Mouse (Mus musculus) heart, adult 2 months (tissue): Measurements from ENCODE around the gene Aqp11. TPM values are rescaled to one million over a fixed set of nuclear protein-coding genes. Genes with fewer than 3 reads are reported as not detected.

Experiments used
- DNase-seq, 2 experiments: peaks; one replicate each; pipeline ENCODE4 v3.0.0; 2021
- H3K27ac ChIP-seq: fragments of 200-600 bp; 2 replicates; pipeline ENCODE4 v1.8.1; 2022
- H3K27me3 ChIP-seq: fragments of 200-500 bp; 2 replicates; pipeline ENCODE4 v1.6.1; 2012; ENCODE audit warnings: mild to moderate bottlenecking, low read length, inconsistent platforms, mixed read lengths; ENCODE audit not compliant: control insufficient read depth, insufficient read depth
- H3K36me3 ChIP-seq: fragments of 200-500 bp; 2 replicates; pipeline ENCODE4 v1.6.1; 2012; ENCODE audit warnings: low read length, inconsistent platforms; ENCODE audit not compliant: control insufficient read depth, insufficient read depth
- H3K4me1 ChIP-seq: fragments of 200-500 bp; 2 replicates; pipeline ENCODE4 v1.6.1; 2011; ENCODE audit warnings: low read length; ENCODE audit not compliant: control insufficient read depth, insufficient read depth
- H3K4me3 ChIP-seq: fragments of 200-600 bp; 2 replicates; pipeline ENCODE4 v1.8.1; 2022
- H3K79me2 ChIP-seq: fragments of 200-500 bp; replicated peaks from 2 replicates; pipeline ENCODE4 v1.6.1; 2012; ENCODE audit warnings: mild to moderate bottlenecking, inconsistent platforms, low read length, moderate library complexity, mixed read lengths; ENCODE audit not compliant: control insufficient read depth, insufficient read depth
- H3K9ac ChIP-seq: fragments of 200-500 bp; 2 replicates; pipeline ENCODE4 v1.6.1; 2012; ENCODE audit warnings: low read depth, mild to moderate bottlenecking, control low read depth, inconsistent platforms, low read length, mixed read lengths
- CTCF ChIP-seq: fragments of 200-600 bp; IDR thresholded peaks from 2 replicates; pipeline ENCODE4 v1.8.1; 2022; ENCODE audit warnings: antibody characterized with exemption, mild to moderate bottlenecking, moderate library complexity
- EP300 ChIP-seq: fragments of 200-500 bp; IDR thresholded peaks from 2 replicates; pipeline ENCODE4 v1.6.1; 2011; ENCODE audit warnings: low read depth, low read length, control low read depth; ENCODE audit not compliant: insufficient read depth
- POLR2A ChIP-seq: fragments of 200-500 bp; IDR thresholded peaks from 2 replicates; pipeline ENCODE4 v1.6.1; 2011; ENCODE audit warnings: mild to moderate bottlenecking, low read depth, low read length, control low read depth; ENCODE audit not compliant: insufficient read depth
- WGBS: fragments of 180-500 bp; shearing (Covaris S2); methylation state at CpG from one replicate; pipeline ENCODE4 v1.1.7; 2018; 5-methylcytosine and 5-hydroxymethylcytosine counted together
- intact Hi-C: fragments of 180-260 bp; cut with DNase I; formaldehyde crosslinking; loops from one replicate; pipeline ENCODE4 v1.15.1; 2025
- polyA plus RNA-seq: library from polyadenylated mRNA; depleted of rRNA; stranded (reverse); fragments of >200 nt; gene quantifications from 2 replicates; pipeline ENCODE4 v1.2.3, GENCODE M21; 2012
- total RNA-seq, 2 experiments: library from RNA; stranded (reverse); gene quantifications; 2 replicates each; pipeline ENCODE4 v1.2.3; 2021

The Aqp11 gene
- total and polyA plus RNA-seq, 3 experiments = 0.91 to 3.0 (median 1.6) TPM

- 74% methylated on average over 10 of the region's 10 CpGs for WGBS
- TF ChIP-seq CTCF = no peak
- TF ChIP-seq POLR2A = no peak
- TF ChIP-seq EP300 = no peak
- peaks cover 3% of the 10 kb centered on the region for H3K4me1 ChIP-seq
- no peak overlapping the region for H3K9ac ChIP-seq
- no peaks in the 10 kb centered on the region for H3K79me2 ChIP-seq
- no peak overlapping the region for H3K27ac ChIP-seq
- DNase-seq = no peak
- H3K27me3 ChIP-seq = no peaks in the 10 kb centered on the region
- no peaks in the 10 kb centered on the region for H3K36me3 ChIP-seq
- H3K4me3 ChIP-seq = no peak overlapping the region
- intact Hi-C loops = no loop called here
These were observed 2.9 kb upstream of the Aqp11 start for GRCm38 (mm10) chr7:97740948-97741347.

DNA sequence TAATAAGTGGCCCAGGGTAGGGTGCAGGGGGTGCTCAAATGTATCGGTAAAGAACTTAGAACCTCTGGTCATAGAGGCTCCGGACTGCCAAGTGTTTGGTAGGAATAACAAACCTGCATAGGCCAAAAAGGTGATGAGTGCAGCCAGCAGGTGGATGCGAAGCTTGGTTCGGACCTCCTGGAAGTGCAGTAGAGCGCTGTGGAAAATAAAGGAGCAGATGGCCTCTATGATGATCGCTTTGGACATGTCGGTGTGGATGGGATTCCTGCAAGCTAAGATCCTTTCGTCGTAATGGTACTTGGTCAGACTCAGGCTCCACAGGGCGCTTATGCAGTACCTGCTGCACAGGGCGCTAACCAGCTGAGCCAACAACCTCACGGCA, 842 bp downstream of the Aqp11 start:
- no peaks in the 10 kb centered on the region for H3K27me3 ChIP-seq
- H3K4me1 ChIP-seq = peaks cover 3% of the 10 kb centered on the region; the same call in 1 of the 2 replicates
- H3K79me2 ChIP-seq = no peaks in the 10 kb centered on the region
- peak overlapping the region; percentile 63 for H3K27ac ChIP-seq
- DNase-seq = no peak
- 18% methylated on average over 12 of the region's 12 CpGs for WGBS
- intact Hi-C loops = no loop called here
- H3K36me3 ChIP-seq = no peaks in the 10 kb centered on the region
- H3K4me3 ChIP-seq = peak overlapping the region; percentile 70
- TF ChIP-seq POLR2A = no peak
- peak overlapping the region; percentile 72 for H3K9ac ChIP-seq

DNA sequence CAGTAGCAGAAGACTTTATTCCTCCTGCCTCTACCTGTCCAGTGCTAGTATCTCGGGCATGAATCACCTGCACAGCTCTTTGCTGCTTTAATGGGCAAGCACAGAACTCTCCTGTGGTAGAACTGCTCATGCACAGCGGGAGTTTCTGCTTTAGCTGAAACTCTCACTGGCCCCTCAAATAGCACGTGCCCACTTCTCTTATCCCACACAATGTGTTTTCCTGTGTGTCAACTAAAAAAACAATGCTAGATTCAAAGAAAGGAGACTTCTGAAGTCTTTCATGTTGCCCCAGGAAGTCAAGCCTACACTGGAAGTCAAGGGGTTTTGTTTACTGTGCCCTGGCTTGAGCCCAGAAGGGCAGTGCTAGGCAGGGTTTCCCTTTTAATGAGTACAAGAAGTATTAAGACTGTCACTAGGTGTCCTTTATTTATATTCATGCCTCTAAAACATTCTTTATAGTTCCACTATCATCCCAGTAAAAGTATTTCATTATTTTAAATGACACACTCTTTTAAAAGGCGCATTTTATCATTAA, 2.1 kb downstream of the Aqp11 start:
- Histone ChIP-seq H3K4me1 (peaks cover 3% of the 10 kb centered on the region; the same call in 1 of the 2 replicates), H3K36me3 (no peaks in the 10 kb centered on the region), H3K79me2 (no peaks in the 10 kb centered on the region), H3K27ac (no peak overlapping the region), H3K27me3 (no peaks in the 10 kb centered on the region), H3K4me3 (no peak overlapping the region), H3K9ac (no peak overlapping the region)
- 61% methylated on average over 4 of the region's 4 CpGs for WGBS
- no peak for TF ChIP-seq EP300
- no peak for TF ChIP-seq CTCF
- TF ChIP-seq POLR2A = no peak
- intact Hi-C loops = no loop called here
- DNase-seq = no peak

DNA sequence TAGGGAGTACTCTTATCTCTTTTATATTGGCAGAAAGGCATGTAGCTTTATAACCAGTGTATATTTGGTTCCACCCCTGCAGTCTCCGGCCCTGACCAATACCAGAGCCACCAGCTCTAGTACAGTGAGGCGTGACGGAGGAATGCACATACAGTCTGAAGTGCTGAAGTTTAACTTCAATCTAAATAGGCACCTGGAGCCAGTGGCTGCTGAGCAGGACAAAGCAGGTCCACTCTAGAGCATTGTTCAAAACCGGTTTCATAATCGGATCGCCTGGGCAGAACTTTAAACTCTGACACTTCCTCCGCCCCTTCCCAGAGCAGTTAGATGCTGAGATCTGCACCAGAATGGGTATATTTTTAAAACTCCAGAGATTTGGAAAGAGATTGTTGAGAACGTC, 3.1 kb downstream of the Aqp11 start:
- intact Hi-C loops = no loop called here
- no peak overlapping the region for H3K27ac ChIP-seq
- no peak overlapping the region for H3K4me3 ChIP-seq
- no peaks in the 10 kb centered on the region for H3K79me2 ChIP-seq
- no peak for TF ChIP-seq EP300
- H3K4me1 ChIP-seq = peaks cover 3% of the 10 kb centered on the region; the same call in 1 of the 2 replicates
- no peak overlapping the region for H3K9ac ChIP-seq
- H3K36me3 ChIP-seq = no peaks in the 10 kb centered on the region
- no peaks in the 10 kb centered on the region for H3K27me3 ChIP-seq
- 84% methylated on average over 8 of the region's 8 CpGs for WGBS
- DNase-seq = no peak

GRCm38 (mm10) chr7:97733606-97734005, 4.5 kb downstream of the Aqp11 start:
- H3K27ac ChIP-seq = no peak overlapping the region
- WGBS = 74% methylated on average over 5 of the region's 5 CpGs
- H3K4me1 ChIP-seq = peaks cover 3% of the 10 kb centered on the region; the same call in 1 of the 2 replicates
- no peak overlapping the region for H3K4me3 ChIP-seq
- intact Hi-C loops = no loop called here
- no peaks in the 10 kb centered on the region for H3K79me2 ChIP-seq
- TF ChIP-seq EP300 = no peak
- no peak for TF ChIP-seq CTCF
- TF ChIP-seq POLR2A = no peak
- no peaks in the 10 kb centered on the region for H3K36me3 ChIP-seq
- H3K9ac ChIP-seq = no peak overlapping the region
- no peaks in the 10 kb centered on the region for H3K27me3 ChIP-seq
- no peak for DNase-seq

GRCm38 (mm10) chr7:97730427-97730826, 7.7 kb downstream of the Aqp11 start:
- intact Hi-C loops = no loop called here
- TF ChIP-seq POLR2A = no peak
- TF ChIP-seq CTCF = no peak
- no peak for TF ChIP-seq EP300
- Histone ChIP-seq H3K79me2 (no peaks in the 10 kb centered on the region), H3K27me3 (no peaks in the 10 kb centered on the region), H3K4me3 (no peak overlapping the region), H3K9ac (no peak overlapping the region), H3K36me3 (no peaks in the 10 kb centered on the region), H3K27ac (no peak overlapping the region), H3K4me1 (no peaks in the 10 kb centered on the region)
- no peak for DNase-seq
- 76% methylated on average over 3 of the region's 3 CpGs for WGBS
